Mouse (Mus musculus): ENCODE data around the gene Epha5. TPM values are rescaled to one million over a fixed set of nuclear protein-coding genes. Genes with fewer than 3 reads are reported as not detected.

Epha5 gene
- polyA plus RNA-seq, 1 experiment from 2014 or later = 1.1 TPM

DNA sequence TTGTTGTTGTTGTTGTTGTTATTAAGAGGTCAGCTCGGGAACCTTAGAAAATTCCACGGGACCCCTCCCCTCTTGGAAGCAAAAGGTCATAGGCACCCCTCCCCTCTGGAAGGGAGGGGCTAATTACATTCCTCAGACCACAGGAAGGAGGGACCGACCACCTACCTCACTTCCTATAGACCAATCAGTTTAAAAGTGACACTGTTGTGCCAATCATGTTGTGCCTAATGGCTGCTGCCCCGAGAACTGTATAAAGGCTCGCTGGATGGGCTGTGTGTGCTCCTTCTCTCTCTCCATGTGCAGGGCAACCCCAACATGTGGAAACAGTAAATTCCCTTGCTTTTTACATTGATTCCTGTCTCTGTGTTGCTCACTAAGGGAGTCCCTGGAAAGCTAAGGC is 64.1 kb downstream of the Epha5 start:
- Histone ChIP-seq H3K4me3 (replicated peaks) (no peak overlapping the region), H3K27ac (no peak overlapping the region), H3K4me2 (no peak overlapping the region), H3K9me3 (replicated peaks) (no peaks in the 10 kb centered on the region), H3K36me3 (no peaks in the 10 kb centered on the region), H3K4me1 (no peaks in the 10 kb centered on the region), H3K9ac (no peak overlapping the region), H3K27me3 (no peaks in the 10 kb centered on the region)
- WGBS = 75% methylated on average over 5 of the region's 5 CpGs
- ATAC-seq (replicated peaks; ENCODE audit: low FRiP score) = no peak

DNA sequence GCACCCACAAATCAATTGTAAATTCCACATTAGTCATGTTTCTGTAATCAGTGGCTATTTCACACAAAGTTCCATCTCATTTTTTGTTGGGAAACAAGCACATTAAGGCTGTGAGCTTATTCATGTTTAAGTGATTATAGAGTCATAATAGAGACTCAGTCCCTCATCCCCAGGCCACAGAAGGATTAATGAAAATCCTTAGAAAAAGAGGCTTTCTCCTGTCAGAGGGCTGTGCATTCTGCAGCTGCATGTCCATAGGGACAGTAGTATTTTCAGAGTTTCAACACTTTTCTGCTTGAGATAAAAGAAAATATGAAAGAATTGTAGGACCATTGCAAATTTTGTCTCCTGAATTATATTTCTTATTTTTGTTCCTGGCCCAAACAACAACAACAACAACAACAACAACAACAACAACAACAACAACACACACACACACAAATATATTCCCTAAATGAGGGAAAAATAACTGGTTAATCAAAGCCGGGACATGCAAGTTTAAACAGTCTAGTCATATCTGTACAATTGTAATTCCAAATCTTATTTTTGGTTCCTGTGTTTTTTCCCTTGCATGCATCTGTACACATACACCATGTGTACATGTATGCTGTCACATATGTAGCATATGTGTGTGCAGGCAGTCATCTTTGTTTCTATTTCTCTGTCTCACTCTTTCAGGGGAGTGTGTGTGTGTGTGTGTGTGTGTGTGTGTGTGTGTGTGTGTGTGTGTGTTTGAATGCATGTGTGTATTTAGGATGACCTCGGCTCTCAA is 70.3 kb downstream of the Epha5 start:
- Histone ChIP-seq H3K9me3 (replicated peaks) (no peaks in the 10 kb centered on the region), H3K4me1 (no peaks in the 10 kb centered on the region), H3K36me3 (no peaks in the 10 kb centered on the region), H3K4me2 (no peak overlapping the region), H3K4me3 (replicated peaks) (no peak overlapping the region), H3K27me3 (no peaks in the 10 kb centered on the region), H3K9ac (no peak overlapping the region), H3K27ac (no peak overlapping the region)
- WGBS = 86% methylated on average over 2 of the region's 2 CpGs
- no peak for ATAC-seq (replicated peaks; ENCODE audit: low FRiP score)

DNA sequence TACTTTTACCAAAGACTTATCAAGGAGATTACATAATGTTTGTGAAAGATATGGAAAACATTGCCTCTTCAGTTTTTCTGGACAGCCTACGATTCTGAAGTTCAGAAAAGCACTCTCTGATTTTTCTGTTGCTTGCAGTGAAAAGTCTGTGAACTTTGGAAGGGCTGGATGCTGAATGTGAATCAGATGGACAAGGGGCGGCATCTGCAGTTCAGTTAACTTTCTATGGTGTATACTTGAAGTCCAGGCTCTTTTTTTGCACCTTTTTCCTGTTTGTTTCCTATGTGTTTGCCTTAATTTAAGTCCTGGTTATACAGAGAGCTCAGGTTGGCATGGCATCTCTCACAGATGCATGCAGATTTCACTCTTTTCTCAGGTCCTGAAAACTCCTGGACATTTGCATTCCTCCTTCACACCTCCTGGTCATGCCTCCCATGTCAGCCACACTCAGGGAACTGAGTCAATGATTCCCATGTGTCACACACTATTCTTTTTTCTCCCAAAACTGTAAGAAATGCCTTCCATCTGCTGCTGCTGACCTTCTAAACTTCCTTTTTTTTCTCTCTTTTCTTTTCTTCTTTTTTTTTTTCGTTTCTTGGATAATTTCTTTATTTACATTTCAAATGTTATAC is 81.2 kb downstream of the Epha5 start:
- Histone ChIP-seq H3K27me3 (no peaks in the 10 kb centered on the region), H3K27ac (no peak overlapping the region), H3K4me2 (no peak overlapping the region), H3K9me3 (replicated peaks) (no peaks in the 10 kb centered on the region), H3K36me3 (no peaks in the 10 kb centered on the region), H3K4me3 (replicated peaks) (no peak overlapping the region), H3K9ac (no peak overlapping the region), H3K4me1 (no peaks in the 10 kb centered on the region)
- ATAC-seq (replicated peaks; ENCODE audit: low FRiP score) = no peak
- 75% methylated on average over 3 of the region's 3 CpGs for WGBS

DNA sequence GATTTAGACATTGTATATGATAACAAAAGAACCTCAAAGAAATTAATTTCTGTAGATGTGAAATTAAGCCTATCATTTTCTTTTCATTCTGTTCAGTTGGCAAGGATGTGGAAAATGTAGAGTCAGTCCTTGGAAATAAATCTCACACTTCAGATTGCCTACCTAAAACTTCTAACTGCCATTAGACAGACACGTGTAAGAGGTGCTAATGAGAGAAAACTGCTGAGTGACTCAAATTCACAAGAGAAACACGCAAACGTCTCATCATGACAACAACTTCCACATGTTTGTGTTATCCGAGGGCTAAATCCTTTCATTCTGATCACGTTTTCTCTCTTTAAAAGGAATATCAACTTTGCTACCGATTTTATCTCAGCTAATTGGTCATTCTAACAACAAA is 82.7 kb downstream of the Epha5 start:
- no peaks in the 10 kb centered on the region for H3K4me1 ChIP-seq
- H3K4me2 ChIP-seq = no peak overlapping the region
- no peak overlapping the region for H3K27ac ChIP-seq
- H3K36me3 ChIP-seq = no peaks in the 10 kb centered on the region
- no peak for ATAC-seq (replicated peaks; ENCODE audit: low FRiP score)
- no peak overlapping the region for H3K9ac ChIP-seq
- no peaks in the 10 kb centered on the region for H3K27me3 ChIP-seq
- H3K9me3 ChIP-seq (replicated peaks) = no peaks in the 10 kb centered on the region
- H3K4me3 ChIP-seq (replicated peaks) = no peak overlapping the region
- 77% methylated on average over 6 of the region's 6 CpGs for WGBS

DNA sequence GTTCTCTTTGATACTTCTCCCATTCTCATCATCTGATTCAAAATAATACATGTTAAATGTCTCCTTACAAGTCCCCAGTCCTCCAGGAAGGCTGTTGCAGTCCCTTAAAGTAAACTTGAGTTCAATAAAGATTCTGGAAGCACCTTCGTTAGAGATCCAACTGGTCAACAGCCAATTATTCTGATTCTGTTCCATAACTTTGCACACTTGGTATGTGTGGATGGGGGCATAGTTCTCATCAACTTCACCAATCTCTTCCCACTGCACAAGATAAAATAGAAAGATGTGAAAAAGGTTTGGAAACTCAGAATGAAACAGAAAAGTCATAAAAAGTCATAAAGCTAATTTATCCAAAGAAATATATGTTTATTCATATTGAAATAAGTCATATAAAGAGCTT is 85.6 kb downstream of the Epha5 start:
- H3K27ac ChIP-seq = no peak overlapping the region
- no peaks in the 10 kb centered on the region for H3K9me3 ChIP-seq (replicated peaks)
- ATAC-seq (replicated peaks; ENCODE audit: low FRiP score) = no peak
- no peaks in the 10 kb centered on the region for H3K36me3 ChIP-seq
- 85% methylated on average over 1 of the region's 1 CpGs for WGBS
- H3K27me3 ChIP-seq = no peaks in the 10 kb centered on the region
- no peak overlapping the region for H3K9ac ChIP-seq
- H3K4me1 ChIP-seq = no peaks in the 10 kb centered on the region
- H3K4me2 ChIP-seq = no peak overlapping the region
- H3K4me3 ChIP-seq (replicated peaks) = no peak overlapping the region

DNA sequence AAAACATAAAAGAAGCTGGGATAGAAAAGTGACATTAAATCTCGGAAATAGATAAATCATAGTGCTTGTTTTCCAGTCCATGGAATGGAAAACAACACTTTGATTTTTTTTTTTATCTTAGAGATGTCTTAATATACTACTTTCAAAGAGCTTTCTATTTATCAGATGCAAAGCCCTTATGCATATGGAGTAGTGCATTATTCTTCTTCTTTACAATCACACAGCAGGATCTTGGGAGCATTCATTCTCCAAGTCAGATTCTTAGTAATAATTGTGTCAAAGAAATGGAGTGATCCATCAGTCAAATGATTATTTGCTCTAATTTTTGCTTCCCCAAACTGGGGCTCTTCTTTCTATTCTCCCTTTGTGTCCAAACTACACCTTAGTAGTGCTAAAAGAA is 96.6 kb downstream of the Epha5 start:
- H3K36me3 ChIP-seq = no peaks in the 10 kb centered on the region
- no peak overlapping the region for H3K27ac ChIP-seq
- no peak overlapping the region for H3K4me2 ChIP-seq
- H3K4me3 ChIP-seq (replicated peaks) = no peak overlapping the region
- ATAC-seq (replicated peaks; ENCODE audit: low FRiP score) = no peak
- no peak overlapping the region for H3K9ac ChIP-seq
- 84% methylated on average over 1 of the region's 1 CpGs for WGBS
- H3K4me1 ChIP-seq = no peaks in the 10 kb centered on the region
- H3K27me3 ChIP-seq = no peaks in the 10 kb centered on the region
- H3K9me3 ChIP-seq (replicated peaks) = no peaks in the 10 kb centered on the region

DNA sequence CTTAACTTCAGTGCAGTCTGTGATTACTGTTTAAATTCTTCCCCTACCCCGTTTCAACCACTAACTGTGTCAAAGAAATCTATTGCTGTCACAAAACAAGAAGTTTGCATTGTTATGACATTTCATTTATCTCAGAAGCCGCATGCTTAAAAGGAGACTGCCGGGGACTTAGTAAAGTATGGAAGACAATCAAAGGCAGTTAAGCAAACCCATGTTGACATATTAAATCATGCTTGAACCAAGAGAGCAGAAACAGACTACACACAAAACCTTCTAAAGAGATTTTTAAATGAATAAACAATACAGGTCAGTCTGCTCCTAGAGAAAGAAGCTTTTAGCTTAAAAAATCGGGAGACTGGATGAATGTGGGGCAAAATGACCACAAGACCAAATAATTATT is 97.0 kb downstream of the Epha5 start:
- Histone ChIP-seq H3K9me3 (replicated peaks) (no peaks in the 10 kb centered on the region), H3K4me3 (replicated peaks) (no peak overlapping the region), H3K36me3 (no peaks in the 10 kb centered on the region), H3K4me2 (no peak overlapping the region), H3K4me1 (no peaks in the 10 kb centered on the region), H3K9ac (no peak overlapping the region), H3K27ac (no peak overlapping the region), H3K27me3 (no peaks in the 10 kb centered on the region)
- ATAC-seq (replicated peaks; ENCODE audit: low FRiP score) = no peak
- WGBS = 64% methylated on average over 4 of the region's 4 CpGs

DNA sequence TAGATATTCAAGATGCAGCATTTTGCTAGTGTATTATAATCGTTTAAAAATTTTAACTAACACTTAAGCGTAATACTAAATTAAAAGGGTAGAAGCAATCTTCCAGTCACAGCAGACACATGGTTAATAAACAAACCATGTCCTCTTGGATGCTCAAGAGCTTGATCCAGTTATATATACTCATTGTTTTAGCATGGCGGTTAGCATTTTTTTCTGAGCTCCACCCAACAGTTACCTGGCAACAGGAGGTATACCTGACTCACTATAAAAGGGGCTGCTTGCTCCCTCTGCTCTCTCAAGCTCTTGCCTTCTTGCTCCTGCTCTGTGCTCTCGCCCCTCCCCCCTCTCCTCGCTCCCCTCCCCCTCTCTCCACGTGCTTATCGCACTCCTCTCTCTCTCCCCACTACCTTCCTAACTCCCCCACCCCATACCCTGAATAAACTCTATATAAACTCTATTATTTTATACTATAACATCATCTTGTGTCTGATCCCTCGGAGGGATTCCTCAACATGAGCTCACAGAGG is 98.3 kb downstream of the Epha5 start:
- Histone ChIP-seq H3K27me3 (no peaks in the 10 kb centered on the region), H3K9ac (no peak overlapping the region), H3K4me3 (replicated peaks) (no peak overlapping the region), H3K9me3 (replicated peaks) (no peaks in the 10 kb centered on the region), H3K4me2 (no peak overlapping the region), H3K27ac (no peak overlapping the region), H3K36me3 (no peaks in the 10 kb centered on the region), H3K4me1 (no peaks in the 10 kb centered on the region)
- no peak; the same call in 1 of the 2 replicates for ATAC-seq (replicated peaks; ENCODE audit: low FRiP score)
- 49% methylated on average over 8 of the region's 8 CpGs for WGBS

DNA sequence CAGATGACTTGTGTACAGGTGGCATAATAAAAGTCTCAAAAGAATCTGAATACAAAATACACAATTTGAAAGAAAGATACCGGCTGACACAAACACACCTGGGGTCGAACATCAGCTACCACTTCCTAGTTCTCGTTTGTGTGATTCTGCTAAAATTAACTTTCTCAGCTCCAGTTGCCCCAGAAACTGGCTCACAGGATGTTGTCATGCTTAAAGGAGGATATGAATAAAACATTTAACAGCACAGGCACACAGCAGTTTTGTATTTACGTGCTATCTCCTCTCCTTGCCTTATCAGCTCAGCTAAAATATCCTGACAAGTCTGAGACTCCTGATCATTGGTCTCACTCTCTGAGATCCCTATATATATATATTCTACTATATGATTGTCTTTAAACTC is 99.3 kb downstream of the Epha5 start:
- WGBS = 85% methylated on average over 4 of the region's 4 CpGs
- ATAC-seq (replicated peaks; ENCODE audit: low FRiP score) = no peak
- no peaks in the 10 kb centered on the region for H3K4me1 ChIP-seq
- no peaks in the 10 kb centered on the region for H3K27me3 ChIP-seq
- H3K4me2 ChIP-seq = no peak overlapping the region
- no peak overlapping the region for H3K9ac ChIP-seq
- H3K9me3 ChIP-seq (replicated peaks) = no peaks in the 10 kb centered on the region
- H3K4me3 ChIP-seq (replicated peaks) = no peak overlapping the region
- H3K36me3 ChIP-seq = no peaks in the 10 kb centered on the region
- H3K27ac ChIP-seq = no peak overlapping the region

DNA sequence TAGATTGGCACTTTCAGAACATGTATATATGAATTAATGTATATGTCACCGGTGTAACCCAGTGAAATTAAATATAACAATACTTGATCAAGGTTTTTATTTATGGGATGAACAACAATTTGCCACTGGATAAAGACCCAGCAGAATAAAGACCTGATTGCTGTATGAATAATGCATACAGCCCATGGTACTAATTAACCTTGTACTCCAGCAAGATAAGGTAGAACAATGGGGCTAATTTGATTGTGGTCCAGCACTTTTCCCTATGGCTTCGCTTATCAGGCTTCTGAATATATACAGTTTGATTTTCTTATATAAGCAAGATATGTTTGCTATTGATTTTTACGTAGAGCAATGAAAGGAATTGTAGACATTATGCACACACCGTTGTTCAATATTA is 103.6 kb downstream of the Epha5 start:
- Histone ChIP-seq H3K9ac (no peak overlapping the region), H3K9me3 (replicated peaks) (no peaks in the 10 kb centered on the region), H3K4me1 (no peaks in the 10 kb centered on the region), H3K4me2 (no peak overlapping the region), H3K36me3 (no peaks in the 10 kb centered on the region), H3K27ac (no peak overlapping the region), H3K27me3 (no peaks in the 10 kb centered on the region), H3K4me3 (replicated peaks) (no peak overlapping the region)
- WGBS = 86% methylated on average over 4 of the region's 4 CpGs
- no peak for ATAC-seq (replicated peaks; ENCODE audit: low FRiP score)

DNA sequence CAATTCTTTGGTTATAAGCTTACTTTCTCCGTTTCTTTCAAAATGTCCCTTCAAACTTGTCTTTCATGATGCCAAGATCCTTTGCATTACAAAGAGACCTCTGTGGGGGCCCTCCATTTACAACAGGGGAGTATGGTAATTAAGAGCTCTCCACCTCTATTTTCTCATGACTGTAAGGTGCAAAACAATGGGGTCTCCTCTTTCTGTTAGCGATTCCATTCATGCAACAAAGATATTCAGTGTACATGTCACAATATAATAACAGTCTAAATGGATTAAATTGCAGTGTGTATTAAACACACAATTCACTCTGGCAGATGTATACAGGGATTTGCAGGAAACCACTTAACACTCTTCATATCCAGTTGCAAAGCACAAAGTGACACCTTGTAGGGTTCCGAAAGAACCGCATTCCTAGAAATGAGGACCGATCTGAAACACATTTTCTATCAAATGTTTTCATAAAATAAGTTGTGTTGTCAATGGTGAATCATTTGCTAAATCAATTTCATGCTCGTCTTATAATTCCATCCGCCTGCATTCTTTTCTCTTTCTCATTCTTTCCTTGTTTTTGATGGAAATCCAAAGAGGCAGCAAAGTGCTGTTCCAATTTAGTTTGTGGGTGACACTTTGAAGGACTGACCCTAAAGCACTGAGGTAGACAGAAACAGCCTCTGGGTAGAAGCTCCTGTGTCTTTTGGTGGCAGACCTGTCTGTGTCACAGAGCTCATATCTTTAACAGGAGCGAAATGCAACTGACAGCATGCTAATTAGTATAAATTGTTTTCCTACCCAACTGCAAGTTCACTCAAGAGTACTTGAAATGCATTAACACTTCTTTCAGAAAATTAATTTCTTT is 118.1 kb downstream of the Epha5 start:
- Histone ChIP-seq H3K4me2 (no peak overlapping the region), H3K27ac (no peak overlapping the region), H3K4me3 (replicated peaks) (no peak overlapping the region), H3K27me3 (no peaks in the 10 kb centered on the region), H3K36me3 (no peaks in the 10 kb centered on the region), H3K4me1 (no peaks in the 10 kb centered on the region), H3K9ac (no peak overlapping the region), H3K9me3 (replicated peaks) (no peaks in the 10 kb centered on the region)
- ATAC-seq (replicated peaks; ENCODE audit: low FRiP score) = no peak
- 38% methylated on average over 8 of the region's 8 CpGs for WGBS

DNA sequence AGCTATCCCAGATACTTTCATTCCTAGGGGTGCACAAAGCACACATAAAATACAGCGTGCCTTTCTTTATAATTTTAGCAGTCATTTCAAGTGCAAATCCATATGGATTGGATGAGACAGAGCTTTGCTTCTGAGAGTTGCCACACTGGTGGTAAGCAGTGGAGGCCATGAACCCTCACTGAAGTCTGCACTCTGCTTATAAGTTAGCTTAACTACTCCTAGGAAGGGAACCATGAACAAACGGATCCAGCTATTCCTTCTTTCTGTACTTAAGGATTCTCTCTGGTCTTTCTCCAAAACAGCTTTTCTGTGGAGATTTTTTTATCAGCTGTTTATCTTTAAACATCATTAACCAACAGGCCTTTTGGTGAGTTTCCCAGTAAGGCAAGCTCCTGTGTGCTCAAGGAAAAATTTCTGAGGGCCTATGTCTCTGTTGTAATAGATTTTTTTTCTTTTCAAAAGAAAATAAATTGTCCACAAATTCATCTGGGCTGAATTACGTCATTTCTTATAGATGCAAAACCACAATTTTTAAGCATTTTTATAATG is 127.7 kb downstream of the Epha5 start:
- Histone ChIP-seq H3K4me1 (no peaks in the 10 kb centered on the region), H3K9ac (no peak overlapping the region), H3K9me3 (replicated peaks) (no peaks in the 10 kb centered on the region), H3K4me3 (replicated peaks) (no peak overlapping the region), H3K4me2 (no peak overlapping the region), H3K27me3 (no peaks in the 10 kb centered on the region), H3K27ac (no peak overlapping the region), H3K36me3 (no peaks in the 10 kb centered on the region)
- 75% methylated on average over 3 of the region's 3 CpGs for WGBS
- no peak for ATAC-seq (replicated peaks; ENCODE audit: low FRiP score)
